Mouse (Mus musculus): ENCODE results near the gene Gm49391.
A peak's percentile ranks its signal among the peaks of the same experiment; 100 is the strongest.
"Not testable (repeated sequence)": the region's sequence is repeated elsewhere in the genome, so short reads cannot be mapped to it uniquely, and the experiment has no call there.

Gm49391 gene

GRCm38 (mm10) chr13:60936500-60936901, at the start of gene Gm49391, which contains the start of gene Ctla2a:
TSS of gene Gm49391 (minus strand) at chr13:60936571.
TSS of gene Ctla2a (minus strand) at chr13:60936625.
- DNase-seq (ENCODE audit: low spot score in 2 of 2), result peak in 1 of 2 experiments; percentile 3

- DNase-seq (ENCODE audit: low spot score in 2 of 2), result not testable (repeated sequence)
Measured at GRCm38 (mm10) chr13:60972319-60972718, 35.9 kb upstream of the Gm49391 start.

- DNase-seq (ENCODE audit: low spot score in 2 of 2), result not testable (repeated sequence)
Measured at GRCm38 (mm10) chr13:60963985-60964384, 27.6 kb upstream of the Gm49391 start.

- DNase-seq (ENCODE audit: low spot score in 2 of 2), result no peak
Measured at GRCm38 (mm10) chr13:60961706-60962105, 25.3 kb upstream of the Gm49391 start.

- not testable (repeated sequence) for DNase-seq (ENCODE audit: low spot score in 2 of 2)
Measured at GRCm38 (mm10) chr13:60941884-60942283, 5.5 kb upstream of the Gm49391 start, which contains the start of gene Tpbpa. TSS of gene Tpbpa (minus strand) at chr13:60941984.

GRCm38 (mm10) chr13:60935490-60935889, 881 bp downstream of the Gm49391 start, which contains the start of gene Gm49393:
TSS of gene Gm49393 (minus strand) at chr13:60935590.
- DNase-seq (ENCODE audit: low spot score in 2 of 2), result not testable (repeated sequence)

- DNase-seq (ENCODE audit: low spot score in 2 of 2), result not testable (repeated sequence)
Measured at GRCm38 (mm10) chr13:60904780-60905179, 31.6 kb downstream of the Gm49391 start, which contains the start of gene Tpbpb. TSS of gene Tpbpb (minus strand) at chr13:60904880.

- DNase-seq (ENCODE audit: low spot score in 2 of 2), result peak; percentile 4 to 14
Measured at GRCm38 (mm10) chr13:60897328-60897727, 39.0 kb downstream of the Gm49391 start, which contains the start of gene Ctla2b. TSS of gene Ctla2b (minus strand) at chr13:60897447.

GRCm38 (mm10) chr13:60896794-60897193, 39.6 kb downstream of the Gm49391 start, which contains the start of gene Gm49392:
TSS of gene Gm49392 (minus strand) at chr13:60896894.
- DNase-seq (ENCODE audit: low spot score in 2 of 2), result not testable (repeated sequence)

GRCm38 (mm10) chr13:60895406-60896160, 40.8 kb downstream of the Gm49391 start:
- no peak for DNase-seq (ENCODE audit: low spot score in 2 of 2)

GRCm38 (mm10) chr13:60892301-60892700, 44.1 kb downstream of the Gm49391 start:
- no peak for DNase-seq (ENCODE audit: low spot score in 2 of 2)

GRCm38 (mm10) chr13:60864281-60864680, 72.1 kb downstream of the Gm49391 start, which contains the start of gene 4930486L24Rik:
TSS of gene 4930486L24Rik (minus strand) at chr13:60864475.
- DNase-seq (ENCODE audit: low spot score in 2 of 2), result no peak

GRCm38 (mm10) chr13:60848241-60849120, 87.9 kb downstream of the Gm49391 start:
- DNase-seq (ENCODE audit: low spot score in 2 of 2), result no peak

Measured in frontal cortex, postnatal 10 days (tissue).